Mouse (Mus musculus): ENCODE measurements around the gene Fgf3.
A peak's percentile ranks its signal among the peaks of the same experiment; 100 is the strongest.

The Fgf3 gene

DNA sequence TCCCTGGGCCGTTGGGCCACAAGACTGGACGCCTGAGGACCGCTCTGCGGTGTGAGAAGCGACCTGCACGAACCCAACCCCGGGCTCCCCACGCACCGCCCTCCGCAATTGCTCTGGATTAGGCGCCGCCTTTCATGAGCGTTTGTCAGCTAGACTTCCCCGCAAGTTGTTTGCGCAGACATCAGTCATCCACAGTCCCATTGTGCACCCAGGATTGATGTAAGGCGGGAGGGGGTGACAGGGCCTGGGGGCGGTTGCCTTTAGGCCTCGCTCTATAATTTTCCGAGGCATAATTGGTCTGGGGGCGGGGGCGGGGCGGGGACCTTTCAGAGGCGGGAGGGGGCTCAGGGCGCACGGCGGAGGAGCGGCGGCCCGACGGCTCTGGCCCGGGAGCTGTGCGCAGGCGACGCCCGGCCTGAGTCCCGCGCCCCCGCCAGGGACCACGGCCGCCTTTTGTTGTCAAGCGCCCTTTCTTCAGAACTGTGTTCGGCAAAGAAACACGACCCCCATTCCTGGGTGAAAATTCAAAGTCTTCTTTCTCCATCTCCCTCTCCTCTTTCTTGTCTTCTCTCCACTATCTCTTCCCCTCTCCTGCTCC, at the start of gene Fgf3:
TSS of gene Fgf3 (plus strand) at position 193 of the 598 bp plus-strand sequence.
- DNase-seq: no peak

GRCm38 (mm10) chr7:144788631-144789030, 49.3 kb upstream of the Fgf3 start:
- DNase-seq: no peak

DNA sequence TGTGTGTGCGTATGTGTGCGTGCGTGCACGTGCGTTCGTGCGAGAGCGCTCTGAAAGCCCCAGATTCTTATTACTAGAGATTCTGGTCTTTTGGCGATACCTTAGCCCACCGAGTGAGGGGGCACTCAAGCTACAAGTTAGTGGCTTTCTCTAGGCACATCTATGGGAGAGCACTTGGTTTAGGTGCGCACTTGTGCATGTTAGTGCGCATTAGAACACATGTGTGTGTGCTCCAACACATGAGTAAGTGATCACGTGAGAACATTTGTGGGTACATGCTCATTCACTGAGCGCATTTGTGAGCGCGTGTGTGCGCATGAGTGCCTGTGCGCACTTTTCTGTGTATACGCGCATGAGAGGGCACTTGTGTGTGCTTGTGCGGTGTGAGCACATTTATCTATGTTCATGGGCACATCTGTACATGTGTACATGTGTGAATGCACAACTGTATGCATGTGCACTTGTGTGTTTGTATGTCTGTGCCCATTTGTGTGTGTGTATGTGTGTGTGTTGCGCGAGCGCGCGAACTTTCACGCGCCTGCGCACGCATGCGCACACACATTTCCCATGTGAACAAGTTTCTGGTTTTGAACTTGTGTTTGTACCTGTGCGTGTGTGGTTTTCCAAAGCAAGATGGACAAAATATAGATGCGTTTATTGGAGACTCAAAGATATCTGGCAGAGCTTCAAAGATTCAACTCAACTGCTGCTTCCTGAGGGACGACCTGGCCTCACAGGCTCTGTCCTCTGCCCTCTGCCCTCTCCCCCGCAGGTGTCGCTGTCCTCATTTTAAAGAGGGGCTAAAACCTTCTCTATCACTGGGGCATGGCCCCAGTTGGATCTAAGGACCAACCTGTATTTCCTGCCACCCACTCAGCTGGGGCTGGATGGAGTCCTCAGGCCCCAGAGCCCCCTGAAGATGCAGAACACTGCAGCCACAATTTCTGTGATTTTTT, 48.0 kb upstream of the Fgf3 start:
- peak; percentile 11 for DNase-seq

- no peak for DNase-seq
These were observed 46.5 kb upstream of the Fgf3 start for GRCm38 (mm10) chr7:144791426-144791825.

DNA sequence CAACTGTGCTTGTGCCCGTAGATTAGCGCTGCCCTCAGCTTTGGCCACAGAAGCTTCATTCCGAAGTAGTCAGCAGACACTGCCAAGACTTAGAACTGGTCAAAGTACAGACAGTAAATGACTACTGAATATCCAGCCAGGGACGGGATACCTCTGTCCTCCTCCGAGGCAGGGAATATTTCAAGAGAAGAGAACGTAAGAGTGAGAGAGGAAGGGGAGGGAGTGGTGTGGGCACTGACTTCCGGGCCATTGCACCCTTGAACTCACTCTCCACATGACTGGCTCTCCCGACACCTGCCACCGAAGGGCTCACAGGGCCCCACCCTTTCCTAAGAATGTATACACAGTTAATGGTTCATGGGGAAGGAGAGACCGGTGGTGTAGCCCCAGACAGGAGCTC, 44.6 kb upstream of the Fgf3 start:
- no peak for DNase-seq

GRCm38 (mm10) chr7:144795976-144796474, 41.9 kb upstream of the Fgf3 start:
- DNase-seq: no peak

DNA sequence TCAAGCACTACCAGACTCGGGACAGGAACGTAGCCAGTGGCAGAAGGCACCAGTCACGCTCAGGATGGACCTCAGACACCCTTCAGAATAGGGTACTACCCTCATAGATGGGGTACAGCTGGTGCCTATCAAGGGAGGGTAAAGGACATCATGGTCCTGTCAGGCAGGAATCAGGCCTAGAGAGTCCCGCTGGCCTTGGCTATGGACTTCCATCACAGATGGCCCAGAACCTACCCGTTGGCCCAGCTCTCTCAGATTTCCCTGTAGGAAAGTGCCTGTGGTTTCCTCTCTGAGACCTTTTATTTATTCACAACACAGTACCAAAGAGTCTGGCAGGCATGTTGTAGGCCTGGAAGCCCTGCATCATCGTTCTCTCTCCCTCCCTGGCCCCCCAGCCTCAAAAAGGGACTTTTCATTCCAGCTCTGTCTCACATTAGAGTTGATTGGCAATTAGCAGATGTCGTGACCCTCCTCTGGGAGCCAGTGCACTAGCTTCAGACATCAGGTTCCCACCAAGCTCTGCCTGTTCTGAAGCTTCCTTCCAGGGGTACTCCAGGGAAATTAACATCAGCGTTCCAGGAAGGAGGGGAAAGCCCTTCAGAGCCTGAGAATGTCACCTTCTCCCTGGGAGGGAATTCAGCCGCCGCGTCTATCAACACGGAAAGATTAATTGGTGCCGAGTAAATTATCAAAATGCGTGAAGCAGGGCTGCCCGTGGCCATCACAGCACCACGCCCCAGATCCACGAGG, 40.7 kb upstream of the Fgf3 start:
- DNase-seq: no peak

DNA sequence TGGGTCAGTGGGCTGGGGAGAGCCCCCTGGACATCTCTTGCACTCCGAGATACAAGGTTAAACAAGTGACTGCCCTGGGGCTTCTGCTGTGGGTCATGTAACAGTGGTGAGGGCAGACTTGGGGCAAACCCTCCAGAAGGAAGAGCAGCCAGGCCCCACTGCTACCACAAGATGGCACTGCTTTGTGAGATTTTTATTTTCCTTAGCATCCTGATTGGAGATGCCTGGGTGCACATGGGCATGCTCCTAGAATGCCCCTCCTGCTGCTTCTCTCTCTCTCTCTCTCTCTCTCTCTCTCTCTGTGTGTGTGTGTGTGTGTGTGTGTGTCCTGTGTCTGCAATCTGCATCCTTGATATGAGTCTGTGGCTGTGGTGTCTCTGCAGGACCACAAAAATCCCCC, 39.4 kb upstream of the Fgf3 start:
- DNase-seq: no peak

GRCm38 (mm10) chr7:144807036-144807435, 30.8 kb upstream of the Fgf3 start:
- DNase-seq: no peak

DNA sequence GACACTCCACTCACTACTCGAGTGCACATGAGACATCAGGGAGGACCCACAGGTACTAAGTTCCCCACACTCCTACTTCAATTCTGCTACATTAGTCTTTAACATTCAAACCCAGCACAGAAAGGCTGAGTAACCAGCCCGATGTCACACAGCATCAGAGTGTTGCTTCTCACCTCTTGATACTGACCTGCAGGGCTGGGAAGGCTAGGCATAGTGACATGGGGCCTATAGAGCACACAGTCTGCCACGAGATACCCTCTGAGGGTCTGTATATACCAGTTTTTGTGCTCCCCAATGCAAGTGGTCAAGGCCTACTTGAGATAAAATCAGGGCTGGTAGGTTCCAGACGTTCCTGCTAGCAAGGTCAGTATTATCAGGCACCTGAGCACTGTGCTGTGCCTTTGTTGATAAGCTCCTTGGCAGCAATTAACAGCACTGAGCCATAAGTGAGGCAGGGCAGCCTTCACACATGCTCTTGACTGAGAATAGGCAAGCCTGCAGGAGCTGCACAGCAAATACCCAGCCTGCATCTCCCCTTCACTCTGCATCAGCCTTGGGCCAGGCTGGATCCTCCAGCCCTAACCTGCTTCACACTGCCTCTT, 29.8 kb upstream of the Fgf3 start:
- DNase-seq: no peak

GRCm38 (mm10) chr7:144811521-144811920, 26.4 kb upstream of the Fgf3 start:
- DNase-seq: no peak

DNA sequence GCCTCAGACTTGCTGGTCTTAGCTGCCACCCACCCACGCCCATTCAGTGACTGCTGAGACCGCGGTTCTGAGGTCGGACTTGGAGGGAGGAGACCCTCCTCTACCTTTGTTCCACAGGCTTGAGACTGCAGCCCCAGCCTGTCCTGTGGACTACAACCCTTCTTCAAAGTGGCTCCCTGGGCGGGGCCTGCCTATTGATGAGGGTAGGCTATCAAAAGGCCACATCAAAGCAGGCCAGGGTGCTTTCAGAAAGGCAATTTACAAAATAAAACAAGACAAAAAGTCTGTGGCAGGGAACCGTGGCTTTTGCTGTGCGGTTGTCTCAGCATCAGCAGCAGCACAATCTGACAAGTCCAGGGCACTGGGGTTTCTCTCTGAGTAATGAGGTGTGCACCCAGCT, 16.0 kb upstream of the Fgf3 start:
- no peak for DNase-seq

- DNase-seq: no peak
These were observed 13.9 kb upstream of the Fgf3 start for GRCm38 (mm10) chr7:144823988-144824387.

- no peak for DNase-seq
These were observed 9.5 kb upstream of the Fgf3 start for GRCm38 (mm10) chr7:144828369-144828768.

DNA sequence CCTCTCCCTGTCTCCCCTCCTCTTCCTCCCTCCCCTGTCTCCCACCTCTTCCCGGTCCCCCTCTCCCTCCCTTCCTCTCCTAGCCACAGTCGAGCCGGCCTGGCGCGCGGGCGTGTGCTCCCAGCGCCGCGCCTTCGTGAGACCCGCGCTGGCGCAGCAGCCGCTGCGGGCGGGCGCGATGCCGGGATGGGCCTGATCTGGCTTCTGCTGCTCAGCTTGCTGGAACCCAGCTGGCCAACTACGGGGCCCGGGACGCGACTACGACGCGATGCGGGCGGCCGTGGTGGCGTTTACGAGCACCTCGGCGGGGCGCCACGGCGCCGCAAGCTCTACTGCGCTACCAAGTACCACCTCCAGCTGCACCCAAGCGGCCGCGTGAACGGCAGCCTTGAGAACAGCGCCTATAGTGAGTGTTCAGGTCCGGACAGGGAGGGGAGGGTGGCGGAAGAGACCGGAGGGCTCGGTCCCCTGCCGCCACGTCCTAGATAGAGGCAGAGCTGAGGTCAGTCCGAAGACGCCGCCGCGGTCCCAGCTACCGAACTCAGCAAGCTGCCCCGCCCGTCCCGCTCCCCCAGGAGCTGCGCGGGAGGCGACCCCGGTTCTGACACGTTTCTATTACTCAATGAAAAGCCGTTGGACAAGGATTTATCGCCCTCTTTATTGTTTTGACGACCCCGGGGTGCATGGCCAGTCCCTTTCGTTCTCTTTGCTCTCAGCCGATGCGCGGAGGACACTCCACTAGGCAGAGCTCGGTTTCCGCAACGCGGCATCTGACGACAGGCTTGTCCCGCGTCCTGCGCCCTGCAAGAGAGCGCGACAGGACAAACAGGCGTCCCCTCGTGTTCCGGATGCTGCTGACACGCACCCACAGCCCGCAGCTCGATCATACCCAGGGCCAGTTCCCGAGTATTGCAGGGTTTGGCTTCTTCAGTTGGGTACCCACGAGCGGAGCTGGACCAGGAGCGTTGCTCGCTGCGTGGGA, 930 bp downstream of the Fgf3 start:
- no peak for DNase-seq

DNA sequence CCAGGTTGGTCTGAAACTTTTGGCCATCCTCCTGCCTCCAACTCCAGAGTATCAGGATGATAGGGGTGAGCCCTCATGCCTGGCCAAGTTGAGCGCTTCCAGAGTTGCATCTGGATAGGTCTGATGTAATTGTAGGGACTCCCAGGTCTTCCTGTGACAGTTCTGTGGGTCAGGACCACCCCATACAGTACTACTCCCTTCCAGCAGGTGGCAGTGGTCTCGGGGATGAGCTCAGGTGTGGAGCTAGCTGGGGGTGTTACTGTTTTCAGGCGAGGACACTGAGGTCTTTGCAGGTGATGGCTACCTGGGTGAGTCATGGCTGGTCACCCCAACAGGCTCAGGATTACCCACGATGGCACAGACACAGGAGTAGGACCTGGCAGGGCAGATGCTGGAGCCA, 8.3 kb downstream of the Fgf3 start:
- DNase-seq: peak; percentile 43

- no peak for DNase-seq
These were observed 9.2 kb downstream of the Fgf3 start, which contains the start of gene Fgf4 for GRCm38 (mm10) chr7:144847067-144847466. TSS of gene Fgf4 (plus strand) at chr7:144847367.

GRCm38 (mm10) chr7:144851321-144851720, 13.4 kb downstream of the Fgf3 start:
- DNase-seq: no peak

- DNase-seq: no peak
These were observed 17.1 kb downstream of the Fgf3 start for GRCm38 (mm10) chr7:144854966-144855365.

DNA sequence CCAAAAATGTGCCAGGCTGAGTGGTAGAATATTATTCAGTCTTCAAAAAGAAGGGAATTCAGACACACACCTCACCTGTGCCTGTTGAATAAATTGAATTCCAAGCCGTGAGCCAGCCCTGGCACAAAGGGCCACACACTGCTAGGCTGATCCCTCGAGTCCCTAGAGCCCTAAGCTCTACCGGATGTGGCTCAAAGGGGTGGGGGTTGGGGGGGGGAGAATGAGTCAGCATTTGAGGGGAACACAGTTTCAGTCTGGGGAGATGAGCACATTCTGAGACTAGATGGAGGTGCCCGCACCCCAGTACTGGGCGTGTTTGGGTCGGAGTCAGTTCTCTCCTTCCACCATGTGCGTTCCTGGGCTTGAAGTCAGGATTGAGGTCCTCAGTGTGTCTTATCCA, 19.3 kb downstream of the Fgf3 start:
- no peak for DNase-seq

DNA sequence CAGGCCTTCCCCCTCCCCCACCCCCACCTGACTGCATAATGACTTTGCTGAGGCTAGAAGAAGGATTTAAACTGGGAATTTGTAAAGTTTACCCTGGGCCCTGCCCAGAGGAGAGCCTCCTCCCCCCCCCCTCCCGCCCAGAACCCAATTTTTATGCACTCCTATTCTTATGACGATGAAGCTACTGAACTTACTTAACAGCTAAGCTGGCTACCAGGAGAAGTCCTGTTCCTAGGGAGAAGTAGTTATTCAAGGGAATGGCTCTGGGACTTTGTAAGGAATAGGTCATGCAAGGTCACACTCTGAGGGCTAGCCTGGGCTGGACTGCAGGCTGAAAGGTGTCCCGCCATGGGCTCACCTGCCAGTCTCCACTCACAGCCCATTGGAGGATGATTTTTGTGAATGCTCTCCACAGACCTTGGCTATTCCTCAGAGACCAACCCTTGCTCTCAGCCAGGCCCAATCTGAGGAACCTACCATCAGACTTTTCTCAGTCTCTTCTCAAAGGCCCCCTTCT, 20.0 kb downstream of the Fgf3 start:
- no peak for DNase-seq
